Mouse (Mus musculus) forebrain, embryonic 10.5 days (tissue): Measurements from ENCODE around the gene Pdik1l. TPM values are rescaled to one million over a fixed set of nuclear protein-coding genes. Genes with fewer than 3 reads are reported as not detected.
"Not testable (repeated sequence)": the region's sequence is repeated elsewhere in the genome, so short reads cannot be mapped to it uniquely, and the experiment has no call there.

ENCODE experiments used
- DNase-seq: peaks from one replicate; pipeline ENCODE4 v3.0.0-alpha.2; 2017; ENCODE audit warnings: low spot score; ENCODE audit errors: extremely low spot score
- H3K27ac ChIP-seq: fragments of 300-500 bp; sonication (generic); 2 replicates; pipeline ENCODE4 v1.5.1; 2016; ENCODE audit warnings: mild to moderate bottlenecking
- H3K27me3 ChIP-seq: fragments of 300-500 bp; sonication (generic); 2 replicates; pipeline ENCODE4 v1.6.1; 2016; ENCODE audit warnings: mild to moderate bottlenecking; ENCODE audit not compliant: poor library complexity, severe bottlenecking
- H3K36me3 ChIP-seq: fragments of 300-500 bp; sonication (generic); replicated peaks from 2 replicates; pipeline ENCODE4 v1.6.1; 2016; ENCODE audit warnings: mild to moderate bottlenecking, moderate library complexity
- H3K4me1 ChIP-seq: fragments of 300-500 bp; sonication (generic); 2 replicates; pipeline ENCODE4 v1.6.1; 2016
- H3K4me3 ChIP-seq: fragments of 300-500 bp; sonication (generic); 2 replicates; pipeline ENCODE4 v1.5.1; 2016; ENCODE audit warnings: mild to moderate bottlenecking, moderate library complexity
- H3K9me3 ChIP-seq: fragments of 300-500 bp; sonication (generic); 2 replicates; pipeline ENCODE4 v1.6.1; 2016; ENCODE audit warnings: mild to moderate bottlenecking, moderate library complexity
- WGBS: fragments of 180-500 bp; shearing (Covaris S2); methylation state at CpG from one replicate; pipeline ENCODE4 v1.1.7; 2016; 5-methylcytosine and 5-hydroxymethylcytosine counted together
- polyA plus RNA-seq: library from polyadenylated mRNA; unstranded; fragments of >200 nt; fragmentation: Nextera tagmentation; extraction: Ambion mirVana; gene quantifications from 2 replicates; pipeline ENCODE4 v1.2.1, GENCODE M21; 2016

Gene Pdik1l
- polyA plus RNA-seq, 1 experiment from 2014 or later = 22.0 TPM

GRCm38 (mm10) chr4:134269622-134270021, 18.1 kb downstream of the Pdik1l start:
- not testable (repeated sequence) for H3K27me3 ChIP-seq, H3K9me3 ChIP-seq, DNase-seq, H3K36me3 ChIP-seq, H3K4me3 ChIP-seq, H3K27ac ChIP-seq
- H3K4me1 ChIP-seq = peaks cover 16% of the 10 kb centered on the region

- H3K9me3 ChIP-seq = no peaks in the 10 kb centered on the region
- DNase-seq = no peak
These were observed 19.5 kb downstream of the Pdik1l start for GRCm38 (mm10) chr4:134268102-134268655.

DNA sequence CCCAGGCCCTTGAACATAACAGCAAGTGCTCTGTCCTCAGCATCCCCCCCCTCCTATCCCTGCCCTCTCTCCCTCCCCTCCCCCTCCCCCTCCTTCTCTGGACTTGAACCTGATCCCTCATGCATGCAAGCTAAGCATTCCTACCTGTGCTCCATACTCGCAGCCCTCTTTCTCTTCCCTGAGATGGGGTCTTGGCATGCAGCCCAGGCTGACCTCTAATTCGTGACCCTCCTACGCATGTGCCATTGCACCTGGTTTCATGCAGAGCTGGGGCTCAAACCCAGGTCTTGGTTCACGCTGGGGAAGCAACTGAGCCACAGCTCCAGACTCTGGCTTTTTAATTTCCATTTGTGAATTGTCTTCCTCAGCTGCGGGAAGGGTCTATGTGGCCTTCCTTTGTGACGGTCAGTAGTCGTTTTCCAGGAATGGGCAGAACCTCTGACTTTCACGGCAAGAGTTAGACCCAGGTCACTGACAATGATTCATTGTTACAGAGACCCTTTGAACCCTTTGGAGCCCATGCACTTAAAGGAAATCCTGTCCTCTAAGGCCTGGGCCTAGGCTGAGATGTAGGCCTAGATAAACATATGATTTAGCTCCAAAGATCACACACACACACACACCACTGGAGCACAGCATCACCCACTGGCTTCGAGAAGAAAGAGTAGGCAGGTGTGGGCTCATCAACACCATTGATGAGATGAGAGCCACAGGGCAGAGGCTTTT, 21.7 kb downstream of the Pdik1l start:
- Histone ChIP-seq H3K4me3 (no peak overlapping the region), H3K27ac (no peak overlapping the region), H3K27me3 (no peaks in the 10 kb centered on the region), H3K4me1 (no peaks in the 10 kb centered on the region; the same call in 1 of the 2 replicates), H3K9me3 (no peaks in the 10 kb centered on the region), H3K36me3 (no peaks in the 10 kb centered on the region)
- DNase-seq = no peak
- 71% methylated on average over 9 of the region's 9 CpGs for WGBS

More at GRCm38 (mm10) chr4:134268102-134268655, 19.5 kb downstream of the Pdik1l start:
- Histone ChIP-seq H3K4me3 (no peak overlapping the region), H3K4me1 (peaks cover 8% of the 10 kb centered on the region), H3K27me3 (no peaks in the 10 kb centered on the region), H3K27ac (no peak overlapping the region), H3K36me3 (no peaks in the 10 kb centered on the region)
- 86% methylated on average over 19 of the region's 19 CpGs for WGBS

GRCm38 (mm10) chr4:134263191-134263590, 24.5 kb downstream of the Pdik1l start:
- 38% methylated on average over 6 of the region's 6 CpGs for WGBS
- no peaks in the 10 kb centered on the region for H3K9me3 ChIP-seq
- no peak overlapping the region for H3K27ac ChIP-seq
- H3K4me1 ChIP-seq = peaks cover 7% of the 10 kb centered on the region
- no peaks in the 10 kb centered on the region for H3K27me3 ChIP-seq
- H3K36me3 ChIP-seq = no peaks in the 10 kb centered on the region
- H3K4me3 ChIP-seq = no peak overlapping the region
- peak; percentile 57 for DNase-seq

GRCm38 (mm10) chr4:134258354-134258753, 29.3 kb downstream of the Pdik1l start:
- Histone ChIP-seq H3K4me1 (peaks cover 55% of the 10 kb centered on the region), H3K36me3 (no peaks in the 10 kb centered on the region), H3K4me3 (no peak overlapping the region), H3K9me3 (no peaks in the 10 kb centered on the region), H3K27ac (0 out of 2 replicates have a peak overlapping the region, but pooled peaks have one; percentile 9), H3K27me3 (peaks cover 35% of the 10 kb centered on the region)
- DNase-seq = no peak
- 65% methylated on average over 11 of the region's 11 CpGs for whole genome bisulfite sequencing

- H3K9me3 ChIP-seq = no peaks in the 10 kb centered on the region
- H3K4me3 ChIP-seq = peak overlapping the region; percentile 22
- H3K27ac ChIP-seq = peak overlapping the region; percentile 83
- H3K27me3 ChIP-seq = peaks cover 45% of the 10 kb centered on the region
- DNase-seq = peak; percentile 33
- H3K36me3 ChIP-seq = no peaks in the 10 kb centered on the region
- peaks cover 65% of the 10 kb centered on the region for H3K4me1 ChIP-seq
- WGBS = 2% methylated on average over 11 of the region's 11 CpGs
These were observed 30.3 kb downstream of the Pdik1l start for GRCm38 (mm10) chr4:134257198-134258009.

- WGBS = 3% methylated on average over 19 of the region's 19 CpGs
- H3K27me3 ChIP-seq = peaks cover 53% of the 10 kb centered on the region
- H3K4me1 ChIP-seq = peaks cover 73% of the 10 kb centered on the region
- H3K27ac ChIP-seq = peak overlapping the region; percentile 83
- no peaks in the 10 kb centered on the region for H3K36me3 ChIP-seq
- peak overlapping the region; percentile 22 for H3K4me3 ChIP-seq
- no peak for DNase-seq
- no peaks in the 10 kb centered on the region for H3K9me3 ChIP-seq
These were observed 31.1 kb downstream of the Pdik1l start for GRCm38 (mm10) chr4:134256407-134257197.

DNA sequence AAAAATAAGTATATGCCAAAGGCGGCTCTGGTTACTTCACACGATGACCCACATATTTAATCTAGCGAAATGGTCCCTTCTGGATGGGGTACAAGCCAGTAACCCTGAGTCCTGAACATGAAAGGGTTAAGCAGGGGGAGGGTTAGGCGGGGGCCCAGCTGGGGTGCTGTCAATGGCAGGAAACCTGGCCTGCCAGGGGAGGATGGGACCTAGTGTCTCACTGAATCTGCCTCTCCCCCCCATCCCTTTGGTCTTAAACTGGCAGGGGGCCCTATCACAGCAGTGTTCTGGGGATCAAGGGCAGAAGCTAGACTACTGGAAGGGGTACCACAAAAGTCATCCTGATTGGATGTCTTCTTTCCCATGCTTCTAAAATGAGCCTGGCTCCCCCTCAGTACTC, 31.8 kb downstream of the Pdik1l start:
- H3K4me1 ChIP-seq = peaks cover 80% of the 10 kb centered on the region
- DNase-seq = no peak
- 22% methylated on average over 4 of the region's 4 CpGs for WGBS
- no peaks in the 10 kb centered on the region for H3K9me3 ChIP-seq
- H3K27ac ChIP-seq = peak overlapping the region; percentile 83
- no peaks in the 10 kb centered on the region for H3K36me3 ChIP-seq
- H3K27me3 ChIP-seq = peaks cover 60% of the 10 kb centered on the region
- peak overlapping the region; percentile 22; the same call in 1 of the 2 replicates for H3K4me3 ChIP-seq

- H3K4me3 ChIP-seq = no peak overlapping the region
- 0 out of 2 replicates have a peak overlapping the region, but pooled peaks have one; percentile 8 for H3K27ac ChIP-seq
- H3K27me3 ChIP-seq = peaks cover 71% of the 10 kb centered on the region
- WGBS = 14% methylated on average over 3 of the region's 3 CpGs
- no peaks in the 10 kb centered on the region for H3K9me3 ChIP-seq
- no peak for DNase-seq
- H3K4me1 ChIP-seq = peaks cover 90% of the 10 kb centered on the region
- H3K36me3 ChIP-seq = no peaks in the 10 kb centered on the region
These were observed 32.9 kb downstream of the Pdik1l start for GRCm38 (mm10) chr4:134254835-134255234.

DNA sequence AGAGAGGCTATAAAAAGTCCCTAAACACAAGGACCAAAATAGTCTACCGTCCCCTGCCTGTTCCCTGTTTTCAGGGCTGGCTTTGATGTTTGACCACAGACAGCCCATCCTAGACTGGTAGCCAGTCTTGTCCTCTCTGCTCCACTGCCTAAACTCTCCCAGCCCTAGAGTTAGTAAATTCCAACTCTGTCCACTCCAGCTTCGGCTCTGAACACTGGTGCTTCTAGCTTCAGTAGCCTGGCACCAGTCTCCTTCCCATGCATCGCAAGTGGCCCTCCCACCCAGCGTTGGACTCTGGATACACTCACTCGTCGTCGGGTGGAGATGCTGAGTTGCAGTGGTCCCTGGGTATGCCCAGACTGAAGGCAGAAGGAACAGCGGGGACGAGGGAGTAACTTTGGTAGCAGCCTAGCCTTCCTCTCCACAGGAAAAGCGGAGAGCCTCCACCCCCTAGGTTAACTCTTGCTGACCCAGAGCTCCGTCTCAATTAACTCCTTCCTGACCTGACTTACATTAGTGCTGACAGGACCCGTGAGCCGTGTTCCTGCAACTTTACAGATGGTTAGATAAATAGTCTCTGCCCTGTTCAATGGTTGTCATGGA, 33.9 kb downstream of the Pdik1l start, which contains the start of gene Grrp1:
Gene Grrp1, minus strand, starts transcription at position 385 of the 603 bp plus-strand sequence.
- H3K4me3 ChIP-seq = peak within 1 kb of the TSS; percentile 58
- H3K36me3 ChIP-seq = no peaks in the 10 kb centered on the region
- WGBS = under 1% methylated on average over 13 of the region's 13 CpGs
- peaks cover 81% of the 10 kb centered on the region for H3K27me3 ChIP-seq
- H3K9me3 ChIP-seq = no peaks in the 10 kb centered on the region
- peaks cover 100% of the 10 kb centered on the region for H3K4me1 ChIP-seq
- DNase-seq = peak; percentile 61
- peak within 1 kb of the TSS; percentile 79 for H3K27ac ChIP-seq

- Histone ChIP-seq H3K27me3 (peaks cover 88% of the 10 kb centered on the region), H3K9me3 (no peaks in the 10 kb centered on the region), H3K27ac (peak overlapping the region; percentile 79), H3K4me3 (peak overlapping the region; percentile 58), H3K4me1 (peaks cover 96% of the 10 kb centered on the region), H3K36me3 (no peaks in the 10 kb centered on the region)
- 2% methylated on average over 15 of the region's 15 CpGs for WGBS
- DNase-seq = no peak
These were observed 34.6 kb downstream of the Pdik1l start for GRCm38 (mm10) chr4:134252911-134253721.
